Mouse (Mus musculus) yolk sac, embryonic 10.5 days (tissue): ENCODE measurements around the gene Fads3.

Experiments
- DNase-seq: peaks from one replicate; pipeline ENCODE4 v3.0.0-alpha.2; 2017; ENCODE audit warnings: low spot score

The Fads3 gene

GRCm38 (mm10) chr19:10070186-10070980, 29.0 kb downstream of the Fads3 start:
- DNase-seq, result no peak

DNA sequence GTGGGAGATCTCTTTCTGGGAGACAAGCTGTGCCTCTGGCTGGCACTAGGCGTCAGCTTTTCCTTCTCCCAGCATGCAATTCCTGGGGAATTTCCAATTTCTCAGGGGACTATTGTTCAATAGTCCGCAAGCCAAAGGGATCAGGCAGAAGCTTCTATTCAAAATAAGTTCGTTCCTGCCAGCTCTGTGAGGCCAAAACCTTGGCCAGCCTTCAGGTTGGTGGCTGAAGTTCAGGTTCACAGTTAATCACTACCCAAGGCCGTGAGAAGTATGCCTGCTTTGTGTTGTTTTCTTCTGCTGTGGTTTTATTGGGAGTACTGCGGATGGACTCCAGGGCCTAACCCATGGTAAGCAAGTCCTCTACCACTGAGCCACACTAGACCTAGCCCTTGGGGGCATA, 29.8 kb downstream of the Fads3 start:
- DNase-seq, result no peak

DNA sequence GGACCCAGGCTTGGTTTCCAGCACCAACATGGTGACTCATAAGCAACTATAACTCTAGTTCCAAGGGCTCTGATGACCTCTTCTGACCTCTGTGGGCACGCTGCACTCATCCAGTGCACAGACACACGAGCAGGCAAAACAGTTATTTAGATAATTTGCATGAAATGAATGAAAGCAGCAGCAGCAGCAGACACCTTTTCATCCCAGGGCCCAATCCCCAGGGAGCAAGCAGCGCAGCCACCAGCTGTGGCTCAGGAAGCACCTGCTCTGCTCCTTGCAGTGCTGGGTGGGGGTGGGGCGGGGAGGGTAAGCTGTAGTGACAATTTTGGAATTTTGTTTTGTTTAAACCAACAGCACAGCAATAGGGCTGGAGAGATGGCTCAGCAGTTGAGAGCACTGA, 30.5 kb downstream of the Fads3 start:
- DNase-seq, result no peak

DNA sequence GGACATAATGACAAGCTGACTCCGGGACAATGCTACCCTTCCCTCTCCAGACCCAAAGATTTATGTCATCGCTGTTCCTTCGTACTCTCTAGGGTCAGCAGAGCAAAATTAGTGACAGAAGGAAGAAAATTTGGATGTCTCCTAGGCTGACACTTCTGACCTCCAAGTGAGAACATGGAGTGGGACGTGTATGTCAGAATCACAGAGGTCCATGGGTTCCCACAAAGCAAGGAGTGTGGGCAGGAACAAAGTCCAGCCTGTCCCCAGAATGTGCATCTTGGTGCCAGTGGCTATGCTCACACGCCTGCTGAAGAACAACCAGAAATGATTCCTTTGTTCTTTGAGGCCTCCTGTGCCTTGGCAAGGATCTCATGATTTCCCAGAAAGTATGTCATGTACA, 31.8 kb downstream of the Fads3 start:
- no peak for DNase-seq

DNA sequence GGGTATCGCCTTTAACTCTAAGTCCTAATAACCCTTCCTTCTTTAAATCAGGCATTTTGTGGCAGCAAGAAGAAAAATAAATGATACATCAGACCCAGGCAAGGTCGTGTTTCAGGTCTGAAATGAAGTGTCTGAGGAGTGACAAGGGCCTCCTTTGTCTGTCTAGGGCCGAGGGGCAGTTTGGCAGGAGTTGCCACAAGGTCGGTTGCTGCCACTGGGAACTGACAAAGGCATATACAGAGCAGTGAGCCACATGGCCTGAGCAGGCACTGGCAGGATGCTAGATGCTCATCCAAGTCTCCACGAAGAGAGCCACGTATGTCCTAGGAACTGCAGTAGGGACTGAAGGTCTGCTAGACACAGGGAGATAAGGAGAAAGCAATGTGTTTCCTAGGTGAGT, 37.0 kb downstream of the Fads3 start:
- DNase-seq, result no peak

GRCm38 (mm10) chr19:10080384-10080783, 39.0 kb downstream of the Fads3 start:
- DNase-seq, result no peak

- no peak for DNase-seq
These were observed 40.7 kb downstream of the Fads3 start for GRCm38 (mm10) chr19:10082105-10082504.

DNA sequence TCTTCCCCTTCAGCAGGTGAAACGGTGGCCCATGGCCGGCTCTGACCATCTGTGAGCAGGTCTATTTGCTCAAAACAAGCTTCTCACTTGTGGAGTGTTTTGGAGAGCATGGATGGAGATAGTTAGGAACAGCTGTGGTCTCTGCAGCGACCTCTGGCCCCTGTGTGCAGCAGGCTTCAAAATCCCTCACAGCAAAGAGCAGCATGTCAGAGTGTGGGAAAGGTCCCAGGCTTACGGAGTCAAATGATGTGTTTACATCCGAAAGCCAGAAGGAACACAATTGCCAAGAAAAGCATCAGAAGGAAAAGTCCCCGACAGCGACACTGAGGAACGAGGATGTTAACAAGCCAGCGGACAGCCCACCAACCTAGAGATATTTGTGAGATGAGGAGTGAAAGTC, 44.1 kb downstream of the Fads3 start:
- no peak for DNase-seq

DNA sequence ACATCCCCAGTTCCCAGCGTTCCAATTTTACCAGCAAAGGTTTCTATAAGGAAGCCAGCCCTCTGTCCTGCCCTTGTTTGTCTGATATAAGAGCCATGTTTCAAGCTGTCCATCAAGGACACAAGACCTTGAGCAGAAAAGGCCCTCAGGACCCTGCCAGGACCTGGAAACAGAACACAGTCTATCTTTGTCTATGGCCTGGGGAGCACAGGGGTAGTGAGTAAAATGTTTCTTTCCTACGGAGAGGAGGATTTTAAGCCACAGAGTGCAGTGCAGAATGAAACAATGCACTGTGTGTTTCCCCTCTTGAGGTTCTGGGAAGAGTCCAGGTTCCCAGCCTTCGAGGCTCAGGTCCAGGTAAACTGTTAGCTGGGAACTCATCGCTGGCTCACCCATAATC, 45.6 kb downstream of the Fads3 start:
- DNase-seq, result no peak

DNA sequence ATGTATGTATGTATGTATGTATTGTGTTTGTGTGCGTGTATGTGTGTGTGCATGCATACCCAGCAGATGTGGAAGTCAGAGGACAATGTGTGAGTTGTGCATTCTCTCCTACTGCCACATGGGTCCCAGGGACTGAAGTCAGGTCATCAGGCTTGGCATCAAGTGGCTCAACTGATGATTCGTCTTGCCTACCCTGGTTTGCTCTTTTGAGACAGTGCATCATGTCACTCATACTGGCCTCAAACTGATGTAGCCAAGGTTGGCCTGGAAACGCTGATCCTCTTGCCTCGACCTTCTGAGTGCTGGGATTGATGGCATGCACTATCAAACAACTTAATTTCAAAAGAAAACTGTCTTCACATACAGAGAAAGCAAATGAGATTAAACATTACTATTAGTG, 52.5 kb downstream of the Fads3 start:
- DNase-seq, result no peak

GRCm38 (mm10) chr19:10094695-10095094, 53.3 kb downstream of the Fads3 start:
- DNase-seq, result no peak

- no peak for DNase-seq
These were observed 55.1 kb downstream of the Fads3 start for GRCm38 (mm10) chr19:10096371-10096876.

DNA sequence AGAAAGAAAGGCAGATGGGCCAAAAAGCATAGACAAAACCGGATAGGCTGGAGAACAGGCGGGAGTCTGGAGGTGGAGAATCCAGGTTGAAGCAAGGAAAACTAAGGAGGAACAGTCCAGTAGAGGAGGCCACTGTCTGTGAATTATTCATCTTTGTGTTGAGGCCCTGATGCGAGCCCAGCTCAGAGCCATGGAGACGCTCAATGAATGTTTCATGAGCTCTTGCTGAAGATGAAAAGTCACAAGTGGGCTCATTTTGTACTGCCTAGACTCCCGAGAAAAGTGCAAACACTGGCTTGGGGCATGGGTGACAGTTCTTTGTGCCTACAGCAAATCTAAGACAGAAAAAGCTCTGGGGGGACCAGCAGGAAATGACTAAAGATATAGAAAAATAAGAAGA, 56.5 kb downstream of the Fads3 start:
- no peak for DNase-seq

- DNase-seq, result peak; percentile 72
These were observed 59.3 kb downstream of the Fads3 start for GRCm38 (mm10) chr19:10100631-10101071.

DNA sequence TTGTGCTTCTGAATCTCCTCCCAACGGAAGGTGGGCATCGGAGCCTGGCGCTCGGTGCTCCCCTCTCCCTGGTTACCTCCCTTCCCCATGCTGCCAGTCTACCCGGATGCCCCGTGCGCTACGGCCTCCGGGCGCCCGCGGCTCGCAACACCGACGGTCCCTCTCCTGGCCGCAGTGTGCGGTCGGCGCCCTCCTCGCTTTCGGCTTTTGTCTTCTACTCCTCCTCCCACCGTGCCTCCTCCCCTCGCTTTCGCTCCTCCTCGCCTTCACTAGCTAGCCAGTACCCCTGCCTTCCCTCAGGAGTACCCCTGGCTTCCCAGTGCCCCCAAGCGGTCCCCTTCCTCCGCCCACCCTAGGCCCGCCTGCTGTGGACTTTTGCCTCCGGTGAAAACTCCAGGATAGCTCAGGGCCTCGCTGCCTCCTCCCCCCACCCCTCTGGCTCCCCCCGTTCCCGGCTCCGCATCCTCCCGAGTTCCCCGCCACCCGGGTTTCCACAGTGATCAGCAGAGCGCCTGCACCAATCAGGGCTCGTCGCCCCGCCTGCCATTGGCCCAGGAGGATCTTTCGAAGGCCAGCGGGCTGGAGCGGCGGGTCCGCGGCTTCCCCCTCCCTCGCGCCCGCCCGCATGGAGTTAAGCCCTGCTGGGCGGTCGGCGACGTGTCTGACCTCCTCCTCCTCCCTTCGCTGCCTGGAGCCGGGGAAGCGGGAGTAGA, 60.1 kb downstream of the Fads3 start, which contains the start of gene Fads2:
Gene Fads2, minus strand, starts transcription at position 406 of the 713 bp plus-strand sequence.
- DNase-seq, result peak; percentile 96

DNA sequence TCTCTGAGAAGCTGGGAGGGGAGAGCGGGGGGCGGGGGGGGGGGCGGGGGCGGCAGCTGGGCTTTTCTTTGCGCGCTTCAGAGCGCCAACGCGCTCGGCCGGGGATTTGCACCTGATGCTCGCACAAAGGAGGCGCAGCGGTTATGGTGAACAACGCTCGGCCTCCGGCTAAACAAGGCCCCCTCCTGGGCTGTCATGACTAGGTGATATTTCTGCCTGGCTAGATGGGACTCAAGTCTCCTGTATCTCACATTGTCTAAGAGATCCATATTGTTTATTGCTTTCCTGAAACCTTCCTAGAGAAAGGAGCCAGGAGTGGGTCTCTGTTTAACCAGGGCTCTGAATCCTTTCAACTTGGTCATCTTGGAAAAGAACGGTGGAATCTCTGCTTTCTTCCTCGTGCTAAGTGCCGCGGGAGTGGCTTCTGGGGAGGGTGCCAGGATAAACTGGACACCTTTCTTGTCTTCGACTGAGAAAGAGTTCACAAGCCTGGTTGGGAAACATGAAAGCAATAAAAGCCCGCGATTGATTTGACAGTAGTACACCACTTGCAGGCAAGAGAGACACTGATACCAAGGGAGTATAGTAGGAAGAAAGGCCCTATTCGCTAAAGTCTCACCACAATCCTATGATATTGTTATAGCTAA, 60.8 kb downstream of the Fads3 start:
- no peak for DNase-seq

- no peak for DNase-seq
These were observed 62.9 kb downstream of the Fads3 start for GRCm38 (mm10) chr19:10104234-10104633.

- peak; percentile 27 for DNase-seq
These were observed 63.7 kb downstream of the Fads3 start for GRCm38 (mm10) chr19:10105034-10105493.

- no peak for DNase-seq
These were observed 65.3 kb downstream of the Fads3 start for GRCm38 (mm10) chr19:10106634-10107033.

DNA sequence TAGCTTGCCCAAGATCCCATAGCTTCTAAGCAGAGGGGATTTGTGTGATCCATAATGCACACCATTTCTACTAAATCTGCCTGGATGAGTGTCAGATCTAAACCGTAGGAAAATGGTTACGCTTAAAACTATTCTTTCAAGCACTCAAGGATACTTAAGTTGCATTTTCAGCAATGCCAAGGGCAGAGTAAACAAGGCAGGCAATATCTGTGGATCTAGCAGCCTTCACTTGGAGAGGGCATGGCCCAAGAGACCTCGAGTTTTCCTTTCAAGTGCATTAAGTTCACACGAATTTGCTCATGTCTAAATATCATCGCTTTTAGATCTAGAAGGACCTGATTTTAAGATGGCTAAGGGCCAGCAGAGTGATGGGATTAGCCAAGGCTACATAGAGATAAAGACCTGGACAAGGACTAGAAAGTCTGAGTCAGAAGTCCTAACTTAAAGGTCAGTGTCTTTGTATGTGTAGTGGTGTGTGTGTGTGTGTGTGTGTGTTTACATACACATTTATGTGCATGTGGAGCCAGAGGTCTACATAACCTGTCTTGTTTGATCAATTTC, 65.8 kb downstream of the Fads3 start:
- DNase-seq, result no peak

GRCm38 (mm10) chr19:10108129-10108528, 66.8 kb downstream of the Fads3 start:
- DNase-seq, result no peak

DNA sequence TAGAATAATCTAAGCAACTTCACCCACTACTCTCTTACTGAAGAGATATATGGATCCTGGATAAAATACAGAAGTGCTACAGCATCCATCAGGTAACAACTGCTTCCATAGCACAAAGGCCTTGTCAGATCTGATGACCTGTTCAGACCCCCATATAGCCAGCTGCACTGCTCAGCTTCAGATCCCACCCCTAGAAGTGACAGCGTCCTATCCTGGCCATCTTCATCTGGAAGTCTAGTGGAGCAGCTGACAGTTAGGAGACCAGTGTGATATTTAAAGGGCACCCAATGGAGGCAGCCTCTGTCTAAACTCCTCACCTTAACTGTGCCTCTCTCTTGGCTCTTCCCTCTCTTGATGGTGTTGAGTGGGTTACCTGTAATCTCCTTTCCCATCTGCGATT, 67.3 kb downstream of the Fads3 start:
- DNase-seq, result no peak
